Mouse (Mus musculus): ENCODE measurements around the gene Nploc4.

Gene Nploc4

GRCm38 (mm10) chr11:120378611-120379540 lies 58.6 kb downstream of the Nploc4 start, which contains the start of gene Faap100:
Faap100 (minus strand) TSS chr11:120378764.
- peak; percentile 70 for DNase-seq (ENCODE audit: low spot score)

GRCm38 (mm10) chr11:120378031-120378610 lies 59.4 kb downstream of the Nploc4 start:
- no peak for DNase-seq (ENCODE audit: low spot score)

- no peak for DNase-seq (ENCODE audit: low spot score)
Observed at GRCm38 (mm10) chr11:120377337-120377736, 60.2 kb downstream of the Nploc4 start.

- DNase-seq (ENCODE audit: low spot score) = no peak
Observed at GRCm38 (mm10) chr11:120376302-120377160, 61.0 kb downstream of the Nploc4 start.

- DNase-seq (ENCODE audit: low spot score) = no peak
Observed at GRCm38 (mm10) chr11:120375324-120375723, 62.2 kb downstream of the Nploc4 start.

- no peak for DNase-seq (ENCODE audit: low spot score)
Observed at GRCm38 (mm10) chr11:120373820-120374586, 63.5 kb downstream of the Nploc4 start.

GRCm38 (mm10) chr11:120373025-120373424 lies 64.5 kb downstream of the Nploc4 start:
- DNase-seq (ENCODE audit: low spot score) = no peak

GRCm38 (mm10) chr11:120369656-120370055 lies 67.9 kb downstream of the Nploc4 start:
- no peak for DNase-seq (ENCODE audit: low spot score)

- no peak for DNase-seq (ENCODE audit: low spot score)
Observed at GRCm38 (mm10) chr11:120366443-120367027, 71.0 kb downstream of the Nploc4 start.

- no peak for DNase-seq (ENCODE audit: low spot score)
Observed at GRCm38 (mm10) chr11:120362891-120363290, 74.6 kb downstream of the Nploc4 start.

GRCm38 (mm10) chr11:120361295-120361694 lies 76.2 kb downstream of the Nploc4 start, which contains the start of gene Fscn2:
Fscn2 (plus strand) TSS chr11:120361534.
- no peak for DNase-seq (ENCODE audit: low spot score)

- no peak for DNase-seq (ENCODE audit: low spot score)
Observed at GRCm38 (mm10) chr11:120360755-120361154, 76.8 kb downstream of the Nploc4 start.

GRCm38 (mm10) chr11:120360062-120360461 lies 77.4 kb downstream of the Nploc4 start:
- DNase-seq (ENCODE audit: low spot score) = no peak

- DNase-seq (ENCODE audit: low spot score) = no peak
Observed at GRCm38 (mm10) chr11:120359391-120359790, 78.1 kb downstream of the Nploc4 start.

GRCm38 (mm10) chr11:120357791-120358401 lies 79.6 kb downstream of the Nploc4 start:
- DNase-seq (ENCODE audit: low spot score) = no peak

- no peak for DNase-seq (ENCODE audit: low spot score)
Observed at GRCm38 (mm10) chr11:120356900-120357299, 80.6 kb downstream of the Nploc4 start.

- no peak for DNase-seq (ENCODE audit: low spot score)
Observed at GRCm38 (mm10) chr11:120356319-120356840, 81.1 kb downstream of the Nploc4 start.

- DNase-seq (ENCODE audit: low spot score) = no peak
Observed at GRCm38 (mm10) chr11:120355277-120356039, 82.0 kb downstream of the Nploc4 start.
